Mouse (Mus musculus): ENCODE measurements around the gene Mef2d.

Mef2d gene

DNA sequence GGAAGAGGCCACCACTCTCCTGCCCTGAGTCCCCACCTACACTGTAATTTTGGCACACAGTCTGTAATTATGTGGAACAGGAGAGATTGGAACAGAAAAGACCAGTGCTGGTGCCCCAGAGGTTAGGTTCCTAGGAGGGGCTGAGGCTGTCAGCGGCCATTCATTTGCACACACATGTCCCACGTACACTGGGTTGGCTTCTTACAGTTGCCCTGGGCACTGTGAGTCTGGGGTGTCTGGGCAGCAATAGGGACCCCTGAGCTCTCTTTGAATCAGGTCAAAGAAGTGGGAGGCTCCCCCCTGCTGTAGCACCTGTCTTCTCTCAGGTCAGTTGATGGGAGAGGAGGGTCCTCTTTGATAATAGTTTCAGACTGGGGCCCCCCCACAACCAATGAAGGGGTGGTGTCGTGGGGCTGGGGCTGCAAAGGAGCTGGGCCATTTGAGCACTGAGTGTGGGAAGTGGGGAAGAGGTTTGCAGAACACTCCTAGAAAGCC lies 66.1 kb downstream of the Mef2d start:
- no peak for DNase-seq (ENCODE audit: low read depth)

DNA sequence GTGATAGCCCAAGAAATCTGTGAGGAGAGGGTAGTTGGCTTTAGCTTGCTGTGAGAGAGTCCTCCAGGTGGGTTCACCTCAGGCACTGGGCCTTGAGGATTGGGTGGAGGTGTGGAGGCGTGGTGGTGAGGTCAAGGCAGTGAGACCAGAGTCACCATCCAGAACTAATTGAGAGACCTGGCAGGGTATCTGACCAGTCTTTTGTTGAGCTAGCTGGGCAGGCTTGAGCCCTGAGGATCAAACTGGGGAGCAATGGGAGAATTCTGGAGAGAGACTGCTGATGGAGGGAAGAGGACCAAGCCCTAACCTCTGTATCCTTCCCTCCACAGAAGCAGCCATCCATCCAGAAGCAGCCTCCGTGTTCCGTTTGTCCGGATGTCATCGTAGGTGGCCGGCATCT lies 67.1 kb downstream of the Mef2d start:
- no peak for DNase-seq (ENCODE audit: low read depth)

DNA sequence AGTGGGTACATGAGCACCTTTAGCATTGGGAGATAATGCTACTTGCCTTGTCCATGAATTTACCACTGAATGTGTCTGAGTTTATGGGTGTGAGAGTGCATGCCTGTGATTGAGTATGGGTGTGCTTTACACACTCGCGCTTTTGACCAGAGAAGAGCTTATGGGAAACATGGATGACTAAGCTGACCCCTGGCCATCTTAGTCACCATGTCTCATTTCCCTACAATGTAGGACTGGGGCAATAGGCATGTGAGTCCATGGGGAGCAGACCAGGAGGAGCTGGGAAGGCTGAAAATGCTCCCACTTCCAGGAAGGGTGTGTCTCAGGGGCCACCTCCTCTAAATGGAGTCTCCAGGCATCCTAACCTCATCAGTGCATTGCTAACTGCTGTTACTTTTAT lies 67.9 kb downstream of the Mef2d start:
- peak; percentile 88 for DNase-seq (ENCODE audit: low read depth)

DNA sequence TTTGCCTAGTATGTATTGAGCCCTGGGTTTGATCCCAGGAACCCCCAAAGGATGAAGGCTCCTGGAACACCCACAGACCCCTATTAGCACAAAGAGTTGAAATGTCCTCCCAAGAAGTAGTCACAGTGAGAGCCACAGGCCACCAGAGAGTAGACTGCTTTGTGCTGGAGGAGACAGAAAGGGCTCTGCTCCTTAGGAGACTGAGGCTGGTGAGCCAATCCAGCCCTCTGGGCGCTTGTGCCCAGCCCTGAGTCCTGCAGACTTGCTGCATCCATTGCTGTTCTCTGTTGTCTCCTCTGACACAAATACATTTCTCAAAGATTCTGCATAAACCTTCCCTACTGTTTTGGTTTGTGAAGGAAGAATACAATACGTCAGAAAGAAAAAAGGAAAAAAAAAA lies 68.7 kb downstream of the Mef2d start:
- DNase-seq (ENCODE audit: low read depth): no peak

DNA sequence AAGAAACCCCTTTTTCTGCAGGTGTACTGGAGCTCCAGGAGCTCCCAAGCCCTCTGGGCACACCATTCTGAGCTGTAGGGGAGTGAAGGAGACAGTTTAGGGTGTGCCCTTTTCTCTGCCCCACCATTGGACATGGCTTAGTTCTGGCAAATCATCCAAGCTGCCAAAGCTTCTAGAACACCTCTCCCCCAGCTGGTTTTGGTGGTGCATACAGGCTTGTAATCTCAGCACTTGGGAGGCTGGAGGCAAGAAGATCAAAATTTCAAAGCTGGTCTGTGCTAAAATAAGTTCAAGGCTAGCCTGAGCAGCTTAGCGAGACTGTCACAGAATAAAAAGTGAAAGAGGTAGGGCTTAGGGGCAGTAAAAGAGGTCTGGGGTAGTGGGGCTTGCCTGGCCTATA lies 70.2 kb downstream of the Mef2d start:
- no peak for DNase-seq (ENCODE audit: low read depth)

DNA sequence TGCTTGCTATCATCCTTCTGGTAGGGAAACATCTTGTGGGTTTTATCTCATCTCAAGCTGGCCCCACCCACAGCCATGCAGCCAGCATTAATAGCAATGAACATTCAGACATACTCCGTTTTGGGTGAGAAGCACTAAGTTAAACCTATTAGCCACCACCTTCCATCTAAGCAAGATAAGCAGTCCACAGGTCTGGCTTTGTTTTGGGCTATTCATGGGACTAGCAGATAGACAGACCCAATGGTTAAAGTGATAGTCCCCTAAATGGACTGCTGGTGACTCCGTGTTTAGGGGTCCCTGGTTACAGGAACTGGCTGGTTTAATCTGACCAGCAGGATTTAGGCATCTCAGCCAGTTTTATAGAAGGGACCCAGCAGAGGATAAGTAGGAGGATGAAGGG lies 70.8 kb downstream of the Mef2d start:
- DNase-seq (ENCODE audit: low read depth): no peak

DNA sequence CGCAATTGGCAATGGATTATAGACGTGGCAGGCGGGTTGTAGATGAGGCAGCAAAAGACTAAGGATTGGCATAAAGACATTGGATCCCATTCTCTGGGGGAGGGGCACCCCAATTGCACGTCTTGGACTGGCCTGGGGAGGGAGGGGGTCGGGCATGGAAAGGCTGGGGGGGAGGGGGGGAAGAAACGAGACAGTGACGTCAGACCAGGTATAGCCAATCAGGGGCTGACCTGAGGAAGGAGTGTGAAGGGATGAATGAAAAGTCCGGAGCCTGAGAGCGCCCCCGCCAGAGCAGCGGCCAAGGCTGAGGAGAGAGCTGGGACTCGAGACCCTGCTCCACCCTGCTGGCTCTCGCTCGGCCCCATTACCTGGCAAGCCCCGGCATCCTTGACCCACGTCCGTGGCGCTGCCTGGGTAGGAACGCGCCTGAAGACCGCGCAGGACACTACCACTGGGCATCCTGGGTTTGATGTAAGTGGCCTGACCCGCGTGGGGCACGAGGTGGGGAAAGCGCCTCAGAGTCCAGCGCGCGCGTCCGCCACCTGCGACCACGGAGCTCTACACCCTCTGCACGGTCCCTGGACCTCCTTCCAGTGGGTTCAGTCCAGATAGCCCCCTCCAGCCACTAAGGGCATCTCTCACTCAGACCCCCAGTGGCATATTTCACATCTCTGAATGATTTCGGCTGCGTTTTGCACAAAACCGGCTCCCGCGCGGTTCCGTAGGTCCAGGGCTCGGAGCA lies 72.2 kb downstream of the Mef2d start:
- no peak for DNase-seq (ENCODE audit: low read depth)

DNA sequence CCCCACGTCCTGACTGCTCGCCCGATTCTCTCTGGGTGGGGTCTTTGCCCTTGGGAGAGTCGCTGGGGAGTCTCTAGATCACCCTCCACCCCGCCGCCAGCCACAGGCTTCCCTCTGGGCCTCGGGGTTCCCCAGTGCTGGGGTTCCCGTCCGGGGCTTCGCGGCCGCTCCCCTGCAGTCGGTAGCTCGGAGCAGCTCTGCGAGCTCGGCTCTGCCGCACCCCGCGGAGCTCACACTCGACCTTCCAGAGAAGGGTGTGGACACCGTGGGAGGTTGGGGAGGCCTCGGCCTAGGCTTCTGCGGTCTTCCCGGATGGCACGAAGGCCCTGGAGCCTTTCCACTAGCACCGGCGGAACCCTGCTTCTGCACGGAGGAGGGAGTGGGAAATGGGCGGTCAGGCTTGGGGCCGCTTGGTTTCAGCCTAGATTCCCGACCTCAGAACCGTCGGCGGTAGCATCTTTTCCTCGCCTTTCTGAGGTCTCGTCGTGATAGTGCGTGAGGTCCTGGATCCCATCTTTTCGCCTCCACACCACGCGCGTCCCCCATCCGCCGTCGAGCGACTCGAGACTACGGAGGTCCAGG lies 72.9 kb downstream of the Mef2d start:
- DNase-seq (ENCODE audit: low read depth): no peak

DNA sequence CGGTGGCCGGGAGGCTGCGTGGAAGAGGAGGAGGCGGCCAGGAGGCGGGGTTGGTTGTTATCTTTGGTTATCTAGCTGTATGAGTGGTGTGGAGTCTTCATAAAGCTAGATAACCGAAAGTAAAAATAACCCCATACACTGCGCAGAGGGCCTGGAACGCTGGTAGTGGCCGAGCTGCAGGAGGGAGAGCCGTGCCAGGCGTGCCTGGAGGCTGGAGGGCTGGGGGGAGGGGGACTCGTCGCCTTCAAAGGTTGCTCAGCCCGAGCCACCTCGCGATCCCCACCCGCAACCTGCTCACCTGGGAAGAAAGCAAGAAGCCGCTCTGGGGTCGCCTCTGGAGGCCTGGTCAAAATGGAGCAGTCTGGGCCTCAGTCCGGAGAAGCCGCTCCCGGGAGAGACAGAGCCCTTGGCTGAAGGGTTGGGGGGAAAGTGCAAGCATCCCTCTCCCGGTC lies 73.4 kb downstream of the Mef2d start:
- no peak for DNase-seq (ENCODE audit: low read depth)

DNA sequence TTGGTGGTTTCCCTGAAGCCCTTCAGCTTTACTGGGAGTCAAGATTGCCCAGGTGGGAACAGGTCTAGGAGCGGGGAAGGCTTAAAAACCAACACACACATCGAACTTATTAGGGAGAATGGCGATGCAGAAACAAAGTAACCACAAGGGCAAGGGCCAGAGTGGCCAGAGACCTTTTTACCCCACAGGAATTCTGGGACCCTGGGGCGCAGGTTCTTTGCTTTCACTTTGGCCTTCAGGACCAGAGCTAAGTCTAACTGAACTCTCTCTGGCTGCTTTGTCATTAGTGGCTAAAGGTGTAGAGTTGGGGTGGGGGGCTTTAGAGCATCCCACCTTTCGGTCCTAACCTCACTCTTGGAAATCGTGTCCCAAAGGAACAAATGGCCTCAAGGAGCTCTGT lies 73.9 kb downstream of the Mef2d start:
- no peak for DNase-seq (ENCODE audit: low read depth)

DNA sequence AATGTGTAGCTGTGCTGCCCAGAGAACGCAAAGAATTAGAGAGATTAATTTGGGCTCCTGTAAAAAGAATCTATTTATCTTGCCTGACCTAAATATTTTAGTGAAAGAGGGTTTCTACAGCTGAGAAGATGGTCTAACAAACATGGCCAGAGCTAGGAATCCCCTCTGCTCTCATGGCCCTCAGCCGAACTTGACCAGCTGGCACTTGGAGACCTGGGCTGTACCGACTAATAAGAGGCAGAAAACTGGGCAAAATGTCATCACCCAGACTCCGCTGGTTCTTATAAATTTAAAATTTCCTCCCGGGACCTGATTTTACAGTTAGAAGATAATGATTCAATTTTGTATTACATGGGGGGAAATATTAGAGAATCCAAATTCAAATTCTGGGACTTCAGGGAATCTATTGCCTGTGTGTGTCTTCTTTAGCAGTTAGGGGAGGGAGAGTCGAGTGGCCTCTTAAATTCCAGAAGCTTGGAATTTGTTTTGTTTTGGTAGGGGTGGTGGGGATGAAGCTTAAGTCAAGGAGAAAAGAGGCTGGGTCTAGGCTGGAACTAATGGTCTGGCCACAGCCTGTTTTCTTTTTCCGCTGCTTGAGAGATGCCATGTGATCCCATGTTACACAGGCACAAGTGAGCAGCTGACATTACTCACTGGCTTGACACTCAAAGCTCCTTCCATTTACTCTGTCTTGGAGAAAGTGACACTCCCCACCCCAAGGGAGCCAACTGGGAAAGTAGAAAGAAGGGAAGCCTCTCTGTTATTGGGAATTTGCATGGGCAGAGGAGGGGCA lies 74.6 kb downstream of the Mef2d start:
- peak; percentile 28 for DNase-seq (ENCODE audit: low read depth)

DNA sequence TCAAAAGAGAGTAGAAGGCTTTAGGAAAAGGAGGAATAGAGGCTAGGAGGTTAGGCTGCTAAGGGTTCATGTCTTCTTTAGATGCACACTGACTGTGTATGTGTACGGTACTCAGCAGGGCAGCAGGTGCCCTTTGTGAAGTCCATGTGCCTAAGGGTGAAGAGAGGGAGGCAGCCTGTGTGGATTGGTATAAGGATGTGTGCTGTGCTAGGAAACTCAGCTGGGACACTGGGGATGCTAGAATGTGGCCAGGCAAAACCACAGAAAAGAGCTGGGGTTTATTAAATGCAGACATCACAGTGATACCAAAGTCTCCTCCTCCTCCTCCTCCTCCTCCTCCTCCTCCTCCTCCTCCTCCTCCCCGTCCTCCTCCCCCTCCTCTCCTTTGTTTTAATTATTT lies 75.5 kb downstream of the Mef2d start:
- DNase-seq (ENCODE audit: low read depth): no peak

DNA sequence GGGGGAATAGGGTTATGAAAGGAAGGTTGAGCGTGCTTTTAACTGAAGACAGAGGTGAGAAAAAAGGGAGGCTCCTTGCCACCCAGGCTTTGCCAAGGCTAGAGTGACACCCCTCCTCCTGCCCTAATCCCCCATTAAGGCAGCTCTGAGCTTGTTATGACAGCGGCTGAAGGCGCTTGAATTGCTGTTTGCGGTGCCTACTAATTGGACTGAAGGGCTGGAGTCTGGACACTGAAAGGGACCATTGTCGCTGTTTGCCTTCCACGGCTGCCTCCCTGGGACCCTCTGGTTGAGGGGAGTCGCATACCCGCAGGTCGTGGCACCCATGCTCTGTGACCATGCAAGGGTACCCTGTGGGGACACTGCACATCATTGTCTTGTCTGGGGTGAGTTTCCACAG lies 77.8 kb downstream of the Mef2d start:
- DNase-seq (ENCODE audit: low read depth): no peak

DNA sequence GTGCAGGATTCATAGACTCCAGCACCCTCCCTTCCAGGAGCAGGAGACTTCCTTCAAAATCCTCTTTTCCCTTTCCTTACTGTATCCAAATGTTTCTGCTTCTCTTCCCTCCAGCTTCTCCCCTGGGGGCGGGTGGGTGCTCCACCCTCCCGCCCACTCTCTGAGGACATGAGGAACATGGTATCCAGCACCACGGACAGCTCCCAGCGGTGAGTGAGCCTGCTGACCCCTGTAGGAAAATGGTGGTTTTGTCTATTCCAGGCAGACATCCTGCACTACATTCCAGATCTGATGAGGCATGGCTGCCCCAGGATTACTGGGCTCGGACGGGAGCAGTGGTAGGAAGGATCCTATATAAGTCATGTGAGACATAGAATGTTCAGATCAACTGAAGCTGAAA lies 78.7 kb downstream of the Mef2d start:
- DNase-seq (ENCODE audit: low read depth): peak; percentile 97

Data from NIH3T3 (cell line).